Mouse (Mus musculus) megakaryocyte-erythroid progenitor cell, adult 5-6 weeks (primary cell): Measurements from ENCODE around the gene Bri3bp. TPM values are rescaled to one million over a fixed set of nuclear protein-coding genes. Genes with fewer than 3 reads are reported as not detected.
A peak's percentile ranks its signal among the peaks of the same experiment; 100 is the strongest.
"Not testable (repeated sequence)": the region's sequence is repeated elsewhere in the genome, so short reads cannot be mapped to it uniquely, and the experiment has no call there.

Source experiments
- ATAC-seq: replicated peaks from 2 replicates; pipeline ENCODE4 v1.8.0; 2016; ENCODE audit warnings: mild to moderate bottlenecking, inconsistent platforms; ENCODE audit not compliant: severe bottlenecking, poor library complexity, low FRiP score, low TSS enrichment
- total RNA-seq, 2 experiments: library from RNA; stranded (forward) in 1 of 2; stranded (reverse) in 1 of 2; fragments of 200-1000, 215-1000 nt in 1 of 2; fragments of >200 nt in 1 of 2; fragmentation: Nextera tagmentation in 1 of 2; gene quantifications; 2 replicates each; pipeline ENCODE4 v1.2.3; 2014 to 2017

The Bri3bp gene
- total RNA-seq, 2 experiments from 2014 or later = 31.3 to 77.0 TPM

GRCm38 (mm10) chr5:125478037-125478436, 36.7 kb downstream of the Bri3bp start:
- no peak for ATAC-seq

DNA sequence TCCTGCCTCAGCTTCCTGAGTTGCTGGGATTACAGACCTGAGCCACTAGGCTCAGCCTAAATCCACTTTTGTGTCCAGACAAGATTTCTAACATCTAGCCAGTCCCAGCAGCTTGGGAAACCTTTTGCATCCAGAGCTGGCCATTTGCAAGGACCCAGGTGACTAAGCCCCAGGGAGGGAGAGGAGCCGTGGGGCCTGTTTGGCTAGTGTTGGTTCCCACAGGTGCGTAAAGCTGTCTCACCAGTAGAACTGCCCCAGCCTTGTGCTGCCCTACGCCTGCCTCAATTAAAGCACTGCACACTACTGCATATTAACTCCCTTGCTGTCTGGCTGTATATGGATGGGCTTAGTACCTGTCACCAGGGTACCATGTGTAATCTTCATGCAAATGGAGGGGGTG, 38.0 kb downstream of the Bri3bp start:
- ATAC-seq = no peak

- ATAC-seq = no peak
Observed at GRCm38 (mm10) chr5:125480434-125481231, 39.3 kb downstream of the Bri3bp start.

DNA sequence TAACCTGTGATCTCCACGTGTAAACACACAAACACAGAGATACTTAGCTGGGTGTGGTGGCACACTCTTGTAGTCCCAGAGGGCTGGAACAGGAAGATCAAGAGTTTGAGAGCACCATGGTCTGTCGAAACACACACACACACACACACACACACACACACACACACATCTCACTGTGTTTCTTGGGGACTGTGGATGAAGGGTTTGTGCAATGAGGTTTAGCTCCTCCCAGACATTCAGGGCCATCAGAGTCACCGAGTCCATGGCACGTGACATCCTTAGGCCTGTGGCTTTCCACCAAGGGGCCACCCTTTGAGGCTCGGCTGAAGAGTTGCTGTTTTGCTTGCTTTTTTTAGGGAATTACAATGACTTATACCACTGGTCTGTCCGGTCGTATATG, 41.1 kb downstream of the Bri3bp start:
- ATAC-seq = no peak

- no peak for ATAC-seq
Observed at GRCm38 (mm10) chr5:125483712-125484611, 42.6 kb downstream of the Bri3bp start.

DNA sequence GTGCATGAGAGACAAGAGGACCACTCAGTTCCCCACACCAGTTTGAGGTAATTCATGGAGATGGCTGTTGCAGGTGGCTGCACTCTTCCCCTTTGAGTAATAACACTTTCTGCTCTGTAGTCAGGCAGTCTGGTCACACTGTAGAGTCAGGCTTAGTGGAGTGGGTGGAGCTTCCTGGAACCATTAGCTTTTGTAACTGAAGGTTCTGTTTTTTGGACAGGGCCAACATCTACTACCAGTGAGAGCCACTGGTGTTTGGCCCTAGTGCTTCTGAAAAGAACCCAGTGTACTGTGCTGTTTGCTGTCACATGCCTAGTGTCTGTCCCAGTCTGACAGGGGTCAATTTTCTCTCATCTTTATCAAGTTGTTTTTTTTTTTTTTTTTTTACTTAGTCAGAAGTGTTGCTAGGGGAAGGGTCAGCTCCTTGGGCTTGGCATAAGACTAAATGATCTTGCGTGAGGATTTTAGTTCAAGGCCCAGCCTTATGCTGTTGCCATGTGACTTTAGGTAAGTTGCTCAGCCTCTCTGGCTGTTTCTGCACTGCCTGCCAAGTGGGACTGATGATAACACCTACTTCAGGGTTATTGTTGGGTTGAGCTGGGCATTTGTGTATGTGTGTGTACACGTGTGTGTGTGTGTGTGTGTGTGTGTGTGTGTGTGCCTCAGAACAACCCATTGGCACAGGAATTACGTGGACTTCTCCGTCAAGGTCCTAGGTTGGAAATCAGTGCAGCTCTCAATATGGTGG, 43.8 kb downstream of the Bri3bp start:
- ATAC-seq = no peak

DNA sequence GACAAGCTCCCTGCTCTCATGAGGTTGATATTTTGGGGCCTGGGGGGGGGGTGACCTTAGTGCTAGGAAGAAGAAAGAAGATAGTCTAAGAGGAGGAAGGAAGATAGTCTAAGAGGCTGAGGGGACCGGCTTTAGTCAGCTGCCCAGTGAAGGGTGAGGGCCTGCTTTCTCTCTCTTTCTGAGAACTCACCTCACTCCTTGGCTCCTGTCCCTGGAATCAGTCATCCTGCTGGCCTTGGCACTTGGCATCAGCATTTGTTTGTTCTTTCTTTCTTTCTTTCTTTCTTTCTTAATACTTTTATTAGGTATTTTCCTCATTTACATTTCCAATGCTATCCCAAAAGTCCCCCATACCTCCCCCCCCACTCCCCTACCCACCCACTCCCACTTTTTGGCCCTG, 44.7 kb downstream of the Bri3bp start:
- ATAC-seq = no peak

DNA sequence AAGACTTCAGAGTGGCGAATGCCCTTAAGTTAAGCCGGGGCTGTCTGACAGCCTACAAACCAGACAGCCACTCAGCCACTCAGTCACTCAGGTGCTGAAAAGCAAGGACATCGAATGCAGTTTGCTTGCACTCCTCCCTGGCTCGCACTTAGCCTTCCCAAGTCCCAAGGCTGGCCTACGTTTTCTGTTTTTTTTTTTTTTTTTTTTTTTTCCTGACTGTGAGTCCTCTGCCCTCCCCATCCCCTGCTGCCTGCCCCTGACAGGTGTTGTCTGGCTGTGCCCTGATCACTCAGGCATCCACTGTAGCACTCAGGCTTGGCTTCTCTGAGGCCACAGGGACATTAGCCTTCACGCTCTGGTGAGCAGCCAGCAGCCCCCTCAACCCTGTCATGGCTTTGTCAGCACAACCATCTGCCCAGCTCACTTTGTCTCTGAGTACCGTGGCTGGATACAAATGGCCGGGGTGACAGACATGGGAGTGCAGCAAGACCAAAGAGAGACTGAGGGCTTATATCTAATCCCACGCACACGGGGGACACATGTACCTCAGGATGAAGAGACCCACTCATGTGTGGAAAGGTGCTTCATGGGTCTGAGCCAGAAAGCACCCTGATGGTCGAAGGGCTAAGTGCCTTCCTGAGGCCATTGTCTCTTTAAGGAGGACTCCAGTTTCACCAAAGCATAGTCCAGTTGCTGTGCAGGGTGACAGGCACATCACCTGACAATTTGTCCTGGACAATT, 46.2 kb downstream of the Bri3bp start:
- ATAC-seq = no peak

DNA sequence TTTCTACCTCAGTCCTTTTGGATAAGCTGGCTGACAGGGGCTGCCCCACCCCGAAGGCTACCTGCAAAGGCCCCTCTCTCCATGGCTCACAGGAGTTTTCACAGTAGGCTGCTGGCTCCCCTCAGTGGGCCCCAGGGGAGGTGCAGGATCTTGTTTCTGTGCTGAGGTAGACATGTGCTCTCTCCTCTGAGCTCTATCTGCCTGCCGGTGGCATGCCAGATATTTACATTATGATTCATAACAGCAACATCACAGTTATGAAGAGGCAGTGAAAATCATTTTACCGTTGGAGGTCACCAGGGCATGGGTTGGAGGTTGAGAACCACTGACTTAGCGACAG, 46.7 kb downstream of the Bri3bp start:
- peak; percentile 54; the same call in 1 of the 2 replicates for ATAC-seq

DNA sequence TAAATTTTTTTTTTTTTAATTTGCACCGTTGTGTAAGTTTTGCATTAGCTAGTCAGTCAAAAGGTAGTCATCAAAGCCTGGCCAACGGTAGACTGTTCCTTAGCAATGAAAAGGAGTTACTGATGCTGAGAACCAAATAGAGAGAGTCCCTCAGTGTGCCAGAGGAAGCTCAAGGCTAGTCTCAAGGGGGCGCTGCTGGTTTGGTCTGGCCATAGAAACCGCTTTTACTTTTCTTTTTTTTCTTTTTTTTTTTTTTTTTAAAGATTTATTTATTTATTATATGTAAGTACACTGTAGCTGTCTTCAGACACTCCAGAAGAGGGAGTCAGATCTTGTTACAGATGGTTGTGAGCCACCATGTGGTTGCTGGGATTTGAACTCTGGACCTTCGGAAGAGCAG, 47.6 kb downstream of the Bri3bp start:
- ATAC-seq = not testable (repeated sequence)

DNA sequence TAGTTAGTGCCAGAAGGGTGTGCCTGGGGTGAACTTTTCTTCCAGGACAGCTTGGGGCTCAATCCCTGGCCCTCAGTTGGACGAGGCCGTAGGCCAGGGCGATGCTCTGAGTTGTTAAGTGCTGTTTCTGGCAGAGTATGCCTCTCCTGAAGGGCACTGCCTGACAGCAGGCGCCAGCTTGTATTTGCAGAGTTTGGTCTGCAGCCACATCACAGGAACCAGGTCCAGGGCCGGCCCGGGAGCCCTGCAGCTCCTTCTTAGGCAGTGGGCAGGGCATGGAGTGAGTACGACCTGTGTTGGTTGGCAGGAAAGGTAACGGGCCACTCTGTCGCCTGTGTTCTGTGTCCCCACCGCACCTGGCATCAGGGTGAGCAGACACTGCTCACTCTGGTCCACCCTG, 49.7 kb downstream of the Bri3bp start:
- no peak for ATAC-seq

- ATAC-seq = no peak
Observed at GRCm38 (mm10) chr5:125492379-125493092, 51.2 kb downstream of the Bri3bp start.

- no peak for ATAC-seq
Observed at GRCm38 (mm10) chr5:125493093-125493423, 51.7 kb downstream of the Bri3bp start.

DNA sequence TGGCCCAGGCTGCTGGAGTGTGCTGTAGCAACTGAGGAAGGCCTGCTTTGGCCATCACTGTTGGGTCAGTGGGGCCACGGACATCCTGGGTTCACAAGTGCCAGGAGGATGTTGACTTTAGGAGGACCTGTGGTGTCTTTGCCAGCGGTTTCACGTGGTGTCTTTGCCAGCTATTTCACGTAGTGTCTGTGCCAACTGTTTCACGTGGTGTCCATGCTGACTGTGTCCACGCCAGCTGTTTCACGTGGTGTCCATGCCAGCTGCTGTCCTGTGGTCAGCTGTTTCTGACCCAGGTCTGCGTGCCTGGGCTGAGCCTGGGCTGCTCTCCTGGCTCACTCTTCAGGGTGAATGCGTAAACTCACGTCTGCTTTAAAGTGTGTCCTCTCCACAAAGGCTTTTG, 54.3 kb downstream of the Bri3bp start:
- ATAC-seq = no peak

GRCm38 (mm10) chr5:125497821-125498600, 56.6 kb downstream of the Bri3bp start:
- ATAC-seq = peak; percentile 93

- ATAC-seq = no peak
Observed at GRCm38 (mm10) chr5:125501505-125501904, 60.1 kb downstream of the Bri3bp start.

DNA sequence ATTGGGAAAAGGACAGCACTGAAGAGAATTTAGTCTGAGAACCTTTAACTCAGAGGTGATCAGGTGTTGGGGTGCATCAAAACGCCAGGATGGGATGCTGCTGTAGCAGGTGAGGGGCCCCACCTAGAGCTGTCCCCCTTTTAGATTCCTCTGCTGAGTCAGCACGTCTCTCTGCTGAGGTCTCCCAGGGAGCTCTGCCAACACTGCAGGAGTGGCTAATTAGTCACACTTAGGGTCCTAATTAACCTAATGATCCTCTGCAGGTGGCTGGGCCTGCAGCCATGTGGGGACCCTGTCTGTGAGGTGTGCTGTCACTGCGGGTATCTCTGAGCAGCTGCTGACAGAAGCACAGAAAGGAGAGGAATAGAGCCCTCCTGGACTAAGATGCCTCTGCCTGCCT, 60.8 kb downstream of the Bri3bp start:
- no peak for ATAC-seq

GRCm38 (mm10) chr5:125503628-125504027, 62.3 kb downstream of the Bri3bp start:
- ATAC-seq = no peak
